Mouse (Mus musculus) liver, adult (tissue): ENCODE data around the gene Aqp9.

Source experiments
- GATA4 ChIP-seq: IDR thresholded peaks from 2 replicates; pipeline ENCODE4 v1.6.1; 2014; ENCODE audit warnings: mild to moderate bottlenecking, low read length; ENCODE audit not compliant: insufficient replicate concordance

Aqp9 gene

DNA sequence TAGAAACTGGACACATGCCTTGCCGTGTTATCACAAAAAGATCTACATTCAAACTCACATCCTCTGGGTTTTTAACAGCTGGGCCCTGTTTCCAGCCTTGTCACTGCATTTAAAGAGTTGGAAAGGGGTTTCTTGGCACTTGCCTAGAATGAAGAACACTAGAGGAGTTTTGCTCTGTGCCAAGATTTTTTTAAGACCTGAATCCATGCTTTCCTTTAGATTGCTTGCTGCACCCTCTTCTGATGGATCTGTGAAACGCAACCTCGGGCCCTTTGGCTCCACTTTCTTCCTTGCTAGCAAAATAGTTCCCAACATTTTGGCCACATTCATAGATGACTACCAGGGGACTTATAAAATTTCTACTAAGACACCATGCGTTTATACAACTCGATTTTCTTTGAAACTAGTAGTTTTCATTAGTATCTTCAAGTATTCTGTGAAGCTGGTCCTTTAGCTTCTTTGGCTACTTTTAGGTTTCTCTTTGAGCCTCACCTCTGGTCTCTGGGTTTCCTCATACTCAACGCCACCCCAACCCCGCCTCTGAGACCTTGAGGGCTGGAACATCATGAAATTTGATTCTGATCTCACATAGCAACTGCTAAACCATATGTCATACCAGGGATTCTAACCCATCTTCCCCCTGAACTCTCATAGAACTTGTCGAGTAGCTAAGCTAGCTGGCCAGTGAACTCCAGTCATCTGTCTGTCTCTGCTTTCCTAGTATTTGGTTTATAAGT, 11.7 kb upstream of the Aqp9 start:
- TF ChIP-seq GATA4, result no peak

DNA sequence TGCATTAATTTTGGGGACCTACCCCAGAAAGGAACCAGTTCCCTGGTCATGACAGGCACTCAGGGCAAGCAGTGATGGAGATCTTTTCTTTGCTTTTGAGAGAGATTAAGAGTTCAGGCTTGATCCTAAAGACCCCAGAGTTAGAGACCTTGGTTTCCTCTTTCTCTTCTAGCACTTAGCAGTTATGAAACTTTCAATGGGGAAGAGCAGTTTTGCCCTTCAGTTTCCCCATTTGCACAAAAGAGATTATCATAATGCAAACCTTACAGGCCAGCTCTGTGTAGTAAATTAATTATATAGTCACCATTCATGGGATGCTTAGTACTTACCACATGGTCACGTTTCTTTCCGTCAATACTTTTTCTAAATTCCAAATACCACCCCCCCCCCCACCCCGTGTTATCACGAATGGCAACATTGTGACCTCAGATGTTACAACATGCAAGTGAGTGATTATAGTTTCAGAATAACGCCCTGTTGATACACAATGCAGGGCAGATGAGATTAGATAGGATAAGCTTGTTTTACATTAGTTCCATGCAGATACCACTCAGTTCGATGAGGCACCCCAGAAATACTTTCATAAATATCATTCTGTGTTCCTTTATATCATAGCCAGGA, 10.9 kb upstream of the Aqp9 start:
- no peak for TF ChIP-seq GATA4

DNA sequence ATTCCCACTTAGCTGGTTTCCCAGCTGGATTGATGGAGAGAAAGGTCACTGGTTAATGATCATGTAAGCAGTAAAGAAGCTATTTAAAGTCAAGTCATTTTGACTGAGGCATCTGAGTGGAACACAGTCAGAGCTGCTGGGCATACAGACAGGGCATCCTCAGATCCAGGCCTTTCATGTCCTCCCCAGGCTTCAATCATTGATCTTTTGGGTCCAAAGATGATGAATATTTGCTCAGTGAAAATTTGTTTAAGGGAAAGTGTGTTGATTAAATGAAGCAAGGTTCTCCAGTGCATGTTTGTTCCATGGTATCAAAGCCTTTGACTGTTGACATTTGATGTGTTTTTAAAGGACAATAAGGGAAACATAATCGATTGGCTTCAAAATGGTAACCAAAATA, 7.2 kb upstream of the Aqp9 start:
- no peak for TF ChIP-seq GATA4

DNA sequence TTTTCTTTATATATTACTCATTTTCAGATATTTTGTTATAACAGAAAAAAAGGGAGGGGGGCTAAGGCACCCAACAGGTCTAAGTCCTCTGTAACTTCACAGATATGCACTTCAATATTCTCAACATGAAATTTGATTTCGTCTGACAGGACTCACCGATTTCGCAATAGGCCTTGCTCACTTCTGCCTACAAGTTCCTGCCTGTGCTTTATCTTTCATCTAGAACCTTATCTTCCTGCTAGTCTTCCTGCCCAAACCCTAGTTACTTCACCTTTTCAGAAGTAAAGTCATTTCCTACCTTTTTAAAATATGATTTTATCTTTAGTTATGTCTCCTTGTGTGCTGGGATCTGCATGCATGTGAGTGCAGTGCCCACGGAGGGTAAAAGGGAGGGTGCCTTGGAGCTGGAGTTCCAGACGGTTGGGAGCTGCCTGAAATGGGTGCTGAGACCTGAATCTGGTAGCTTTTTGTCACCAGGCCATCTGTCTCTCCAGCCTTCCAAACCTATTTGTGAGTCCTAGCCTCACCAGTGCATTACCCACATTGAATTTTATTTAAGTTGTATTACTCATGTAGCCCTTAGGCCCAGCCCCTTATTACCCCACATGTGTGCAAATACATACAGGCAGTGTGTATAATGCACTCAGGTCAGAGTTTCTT, 6.0 kb upstream of the Aqp9 start:
- peak; percentile 39; the same call in 1 of the 2 replicates for TF ChIP-seq GATA4

DNA sequence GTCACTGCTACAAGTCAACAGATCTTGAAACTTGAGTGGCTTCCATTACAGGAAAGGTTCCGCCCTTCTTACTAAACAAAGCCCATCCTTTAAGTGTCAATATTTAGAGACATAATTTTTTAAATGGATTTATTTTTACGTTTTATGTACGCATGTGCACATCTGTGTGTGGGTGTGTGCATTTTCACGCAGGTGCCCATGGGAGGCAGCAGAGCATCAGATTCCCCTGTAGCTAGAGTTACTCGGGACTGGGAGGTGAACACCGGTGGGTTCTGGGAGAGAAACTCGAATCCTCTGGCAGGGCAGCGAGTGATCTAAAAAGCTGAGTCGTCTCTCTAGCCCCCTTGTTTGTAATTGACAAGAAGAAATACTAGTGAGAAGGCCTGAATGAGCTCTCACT, 5.1 kb upstream of the Aqp9 start:
- TF ChIP-seq GATA4, result no peak

DNA sequence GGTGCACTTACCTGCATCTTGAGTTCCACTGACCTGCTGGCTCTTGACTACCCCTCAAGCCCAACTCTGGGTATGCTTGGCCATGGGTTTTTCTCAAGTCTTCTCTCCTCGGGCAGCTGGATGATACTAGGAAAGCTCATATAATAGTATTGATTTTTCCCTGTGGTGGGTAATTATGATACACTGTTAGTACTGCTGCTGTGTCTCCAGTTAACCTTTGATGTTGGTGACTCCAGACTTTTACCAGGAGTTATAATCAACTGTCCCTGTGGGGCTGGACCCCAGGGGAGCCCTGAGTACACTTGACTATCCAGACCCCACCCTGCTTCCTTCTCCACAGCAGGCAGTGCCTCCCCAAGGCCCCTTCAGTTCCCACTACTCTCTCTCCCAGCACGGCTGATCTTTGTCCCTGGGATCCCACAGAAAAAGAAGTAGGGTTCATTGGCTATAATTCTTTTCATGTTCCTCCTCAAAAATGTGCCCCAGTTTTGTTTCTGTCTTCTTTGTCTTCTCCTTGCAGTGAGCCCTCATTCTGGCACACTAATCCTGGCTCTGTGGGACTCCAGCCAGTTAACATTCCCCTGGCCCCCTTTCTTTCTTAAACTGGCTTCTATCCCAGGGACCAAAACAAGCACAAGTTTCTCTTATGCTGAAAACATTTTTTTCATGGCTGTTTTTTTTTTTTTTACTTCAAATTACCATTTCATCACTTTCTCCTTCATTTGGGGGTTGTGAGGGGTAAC, 838 bp downstream of the Aqp9 start:
- no peak for TF ChIP-seq GATA4

DNA sequence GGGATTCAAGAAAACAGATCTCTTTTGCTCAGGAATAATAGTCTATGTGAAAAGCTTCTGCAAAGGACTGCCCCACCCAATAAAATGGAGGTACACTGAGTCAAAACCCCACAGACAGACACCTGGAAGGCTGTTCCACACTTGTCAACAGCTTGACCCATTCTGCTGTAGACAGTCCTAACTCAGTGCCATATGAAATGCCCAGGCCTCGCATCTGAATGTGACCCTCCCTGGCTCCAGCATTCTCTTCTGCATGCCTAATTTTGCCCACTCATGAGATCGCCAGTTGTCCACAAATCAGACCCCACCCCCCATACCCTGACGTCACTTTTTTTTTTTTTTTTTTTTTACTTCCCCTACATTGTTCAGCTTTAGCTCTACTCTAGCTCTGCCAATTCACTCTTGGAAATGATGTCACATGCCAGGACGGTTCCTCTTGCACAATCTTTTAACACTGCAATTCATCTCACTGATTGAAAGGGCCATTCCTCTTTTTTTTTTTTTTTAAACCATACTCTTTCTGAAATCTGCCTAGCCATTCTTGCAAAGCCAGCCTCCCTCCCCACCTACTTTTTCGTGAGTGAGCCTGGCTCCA, 1.5 kb downstream of the Aqp9 start:
- no peak for TF ChIP-seq GATA4

DNA sequence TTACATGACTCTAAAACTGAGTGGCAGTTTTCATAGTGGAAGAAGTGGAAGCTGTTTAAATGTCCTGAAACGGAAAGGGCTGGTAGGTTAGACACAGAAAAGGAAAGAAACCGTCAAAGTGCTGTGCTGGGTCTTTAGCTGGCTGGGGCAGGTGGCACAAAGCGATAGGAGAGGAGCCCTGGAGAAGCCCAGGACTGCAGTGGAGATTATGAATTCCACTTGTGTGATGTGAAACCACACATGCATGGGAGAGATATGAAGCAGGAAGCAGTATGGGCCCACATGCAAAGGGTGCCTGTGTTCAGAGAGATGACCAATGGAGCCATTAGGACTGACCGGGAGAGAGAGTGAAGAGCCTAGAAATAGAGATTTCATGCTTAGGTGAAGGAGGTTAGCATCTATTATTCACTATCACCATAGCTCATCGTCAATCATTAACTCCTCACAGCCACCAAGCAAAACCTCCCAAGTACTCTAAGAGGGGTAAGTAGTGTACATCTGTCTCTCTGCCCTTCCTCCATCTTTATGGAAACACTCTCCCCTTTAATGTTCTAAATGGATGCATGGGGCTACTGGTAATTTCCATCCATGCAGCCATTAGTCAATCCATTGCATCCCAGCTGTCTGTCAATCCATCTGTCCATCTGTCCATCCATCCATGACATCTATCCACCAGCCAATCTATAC, 2.3 kb downstream of the Aqp9 start:
- TF ChIP-seq GATA4, result no peak

DNA sequence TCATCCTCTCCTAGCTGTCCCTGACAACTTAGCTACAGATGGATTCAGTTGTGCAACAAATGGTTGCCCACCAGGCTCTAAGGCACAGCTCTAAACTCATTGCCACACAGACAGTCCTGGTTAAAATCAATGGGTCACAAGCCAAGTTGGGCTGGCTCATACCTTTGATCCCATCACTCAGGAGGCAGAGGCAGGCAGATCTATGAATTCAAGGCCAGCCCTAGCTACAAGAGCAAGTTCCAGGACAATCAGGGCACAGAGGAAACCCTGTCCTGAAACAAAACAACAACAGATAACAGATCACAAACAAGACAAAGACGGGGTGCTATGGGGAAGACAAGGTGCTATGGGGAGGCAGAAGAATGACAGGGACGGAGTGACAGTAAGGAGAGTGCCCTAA, 3.0 kb downstream of the Aqp9 start:
- TF ChIP-seq GATA4, result no peak

DNA sequence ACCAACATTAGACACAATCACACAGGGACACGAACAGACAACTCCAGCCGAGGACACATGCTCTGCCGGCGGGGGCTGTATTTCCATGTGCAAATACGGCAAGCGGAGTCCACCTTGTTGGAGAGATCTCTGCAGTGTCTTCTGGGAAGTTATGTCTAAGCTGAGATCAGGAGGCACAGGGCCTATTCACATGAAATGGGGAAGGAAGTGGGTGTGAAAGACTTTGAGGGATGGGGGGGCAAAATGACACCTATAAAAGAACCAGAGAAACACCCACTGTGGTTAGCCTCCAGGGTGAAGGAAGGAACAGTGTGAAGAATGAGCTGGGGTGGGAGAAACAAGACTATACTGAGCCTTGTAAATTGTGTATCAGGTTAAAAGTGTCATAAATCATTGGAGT, 3.4 kb downstream of the Aqp9 start:
- no peak for TF ChIP-seq GATA4

DNA sequence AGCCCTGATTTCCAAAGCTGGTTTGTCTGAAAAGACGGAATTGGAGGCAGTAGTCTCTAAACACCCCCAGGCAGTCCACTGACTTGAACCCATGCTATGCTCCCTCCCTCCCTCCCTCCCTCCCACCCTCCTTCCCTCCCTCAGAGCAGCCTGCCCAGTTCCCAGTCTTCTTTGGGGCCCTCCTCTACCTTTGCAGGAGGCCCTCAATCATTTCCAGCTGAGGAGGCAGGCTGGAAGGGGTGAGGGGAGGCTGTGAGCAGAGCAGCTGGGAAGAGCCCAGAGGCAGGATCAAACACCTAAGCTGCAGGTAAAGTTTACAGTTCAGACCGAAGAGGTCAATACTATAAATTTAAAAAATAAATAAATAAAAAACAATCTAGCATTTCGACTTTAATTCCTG, 4.1 kb downstream of the Aqp9 start:
- no peak for TF ChIP-seq GATA4

DNA sequence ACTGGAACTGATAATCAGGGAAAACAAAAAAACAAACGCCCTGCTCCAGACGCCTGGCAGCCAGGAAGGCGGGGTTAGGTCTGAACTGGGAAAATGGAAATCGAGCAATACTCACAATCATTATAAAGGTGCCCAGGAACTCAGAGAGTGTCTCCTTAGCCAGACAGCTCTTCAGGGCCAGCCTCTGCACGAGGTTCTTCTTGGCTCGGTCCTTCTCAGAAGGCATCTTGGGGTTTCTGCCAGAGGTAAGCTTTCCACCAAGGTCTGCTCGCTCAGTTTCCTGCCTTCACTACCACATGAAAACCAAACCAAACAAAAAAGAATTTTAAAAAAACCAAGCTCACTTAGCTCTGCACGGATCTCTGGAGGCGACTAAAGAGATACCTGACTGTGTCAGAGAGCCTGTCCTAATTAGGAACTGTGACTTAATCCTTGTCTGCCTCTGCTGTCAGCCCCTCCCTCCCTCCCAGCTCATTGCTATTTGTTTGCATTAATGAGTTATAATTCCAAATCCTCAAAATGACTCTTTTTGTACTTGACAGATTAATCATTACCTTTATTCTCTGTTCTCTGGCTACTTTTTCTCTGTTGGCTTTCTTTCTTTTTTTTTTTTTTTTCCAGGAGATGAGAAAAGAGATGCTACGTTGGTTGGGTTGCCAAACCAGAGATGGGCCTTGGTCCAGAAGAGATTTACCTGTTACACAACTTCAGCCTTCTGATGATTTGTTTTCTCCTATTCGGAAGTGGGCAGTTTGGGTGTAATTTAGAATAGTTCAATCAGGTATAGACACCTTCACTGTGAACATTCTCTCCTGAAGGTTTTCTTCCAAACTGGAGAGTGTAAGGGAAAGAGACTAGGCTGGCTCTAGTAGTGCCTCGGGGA, 5.4 kb downstream of the Aqp9 start:
- peak; percentile 97 for TF ChIP-seq GATA4

DNA sequence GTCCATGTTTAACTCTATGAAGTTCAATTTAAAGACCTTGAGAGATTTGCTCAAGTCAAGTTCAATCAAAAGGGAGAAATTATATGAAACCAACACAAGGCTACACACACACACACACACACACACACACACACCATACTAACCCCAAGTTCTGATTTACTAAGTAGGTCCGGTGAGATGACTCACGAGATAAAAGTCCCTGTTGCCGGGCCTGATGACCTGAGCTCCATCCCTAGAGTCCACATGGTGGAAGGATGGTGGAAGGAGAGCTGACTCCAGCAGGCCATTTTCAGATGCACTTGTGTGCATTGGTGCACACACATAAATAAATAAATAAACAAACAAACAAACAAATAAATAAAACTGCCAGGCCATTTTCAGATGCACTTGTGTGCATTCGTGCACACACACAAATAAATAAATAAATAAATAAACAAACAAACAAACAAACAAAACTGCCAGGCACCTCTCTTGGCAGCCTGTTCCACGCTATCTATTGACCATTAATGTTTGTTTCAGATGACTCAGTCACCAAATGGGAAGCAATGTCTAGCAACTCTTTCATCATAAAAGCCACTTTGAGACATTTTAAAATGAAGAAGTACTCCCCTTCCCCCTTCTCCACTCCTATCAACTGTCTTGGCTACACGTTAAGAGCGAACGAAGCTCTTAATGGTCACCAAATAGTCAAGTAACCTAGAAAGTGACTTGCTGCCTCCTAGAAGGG, 6.2 kb downstream of the Aqp9 start:
- no peak for TF ChIP-seq GATA4
